Mouse (Mus musculus): ENCODE data around the gene Wdhd1. TPM values are rescaled to one million over a fixed set of nuclear protein-coding genes. Genes with fewer than 3 reads are reported as not detected.
A peak's percentile ranks its signal among the peaks of the same experiment; 100 is the strongest.
"Not testable (repeated sequence)": the region's sequence is repeated elsewhere in the genome, so short reads cannot be mapped to it uniquely, and the experiment has no call there.

The Wdhd1 gene
- 54.8 and 58.7 TPM in 2 replicates for polyA plus RNA-seq (2014; fragmentation: Nextera tagmentation; extraction: Ambion mirVana)

- Histone ChIP-seq H3K27ac (replicated peaks; ENCODE audit: low read depth, low read length) (peak within 1 kb of the TSS; percentile 86), H3K4me3 (ENCODE audit: low read depth, low read length) (peak within 1 kb of the TSS; percentile 88), H3K4me1 (ENCODE audit: control insufficient read depth, insufficient read depth, low read length) (peaks cover 3% of the 10 kb centered on the region; the same call in 1 of the 2 replicates), H3K4me2 (ENCODE audit: low read depth, severe bottlenecking) (peak within 1 kb of the TSS; percentile 70), H3K9ac (ENCODE audit: low read length) (peak within 1 kb of the TSS; percentile 92), H3K36me3 (ENCODE audit: control insufficient read depth, insufficient read depth, low read length) (no peaks in the 10 kb centered on the region), H3K9me3 (ENCODE audit: control insufficient read depth, low read length) (no peaks in the 10 kb centered on the region), H3K27me3 (ENCODE audit: control insufficient read depth, insufficient read depth, low read length) (no peaks in the 10 kb centered on the region)
- under 1% methylated on average over 76 of the region's 77 CpGs for WGBS
- ATAC-seq (ENCODE audit: insufficient number of reproducible peaks, low FRiP score, low TSS enrichment, low read depth) (peak; percentile 95), DNase-seq (ENCODE audit: low spot score) (peak; percentile 97)
These were observed at the start of gene Wdhd1, which contains the start of gene Socs4 for GRCm38 (mm10) chr14:47276637-47277393. TSS of gene Wdhd1 (minus strand) at chr14:47276857. TSS of gene Socs4 (plus strand) at chr14:47276931.

DNA sequence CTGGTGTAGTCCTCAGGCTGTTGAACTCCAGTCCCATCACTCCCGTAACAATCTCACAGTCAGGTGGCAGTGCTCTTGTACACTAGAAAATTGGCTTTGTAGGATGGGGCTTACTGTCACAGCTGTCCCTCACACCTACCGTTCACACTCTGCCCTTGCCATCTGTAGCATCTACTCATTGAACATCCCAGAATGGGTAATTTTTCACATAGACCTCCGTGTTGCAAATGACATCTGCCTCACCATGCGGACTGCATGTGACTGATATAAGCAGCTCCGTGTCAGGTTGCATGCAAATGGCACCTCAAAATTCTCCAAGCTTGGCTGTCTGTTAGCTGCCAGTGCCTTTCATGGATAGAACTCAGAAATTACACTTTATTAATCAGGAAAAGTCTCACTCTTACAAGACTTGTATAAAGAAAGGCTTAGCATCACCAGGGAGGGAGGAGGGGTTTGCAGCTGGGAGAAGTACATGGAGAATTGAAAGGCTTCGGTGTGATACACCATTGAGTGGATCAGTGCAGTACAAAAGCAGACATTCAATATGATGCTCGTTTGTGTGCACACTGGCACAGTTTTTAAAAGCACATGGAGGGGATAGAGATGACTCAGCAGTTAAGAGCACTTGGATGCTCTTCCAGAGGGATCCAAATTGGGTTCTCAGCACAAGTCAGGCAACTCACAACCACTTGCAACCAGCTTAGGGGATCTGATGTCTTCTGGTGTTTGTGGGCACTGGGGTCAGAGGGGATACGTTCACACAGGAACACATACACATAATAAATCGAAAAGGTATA is 49.5 kb upstream of the Wdhd1 start:
- H3K36me3 ChIP-seq (ENCODE audit: control insufficient read depth, insufficient read depth, low read length) = peaks cover 3% of the 10 kb centered on the region; the same call in 1 of the 2 replicates
- H3K9me3 ChIP-seq (ENCODE audit: control insufficient read depth, low read length) = no peaks in the 10 kb centered on the region
- no peaks in the 10 kb centered on the region for H3K27me3 ChIP-seq (ENCODE audit: control insufficient read depth, insufficient read depth, low read length)
- WGBS = 86% methylated on average over 9 of the region's 9 CpGs
- DNase-seq (ENCODE audit: low spot score) (no peak), ATAC-seq (ENCODE audit: insufficient number of reproducible peaks, low FRiP score, low TSS enrichment, low read depth) (no peak)
- no peak overlapping the region for H3K4me3 ChIP-seq (ENCODE audit: low read depth, low read length)
- H3K27ac ChIP-seq (replicated peaks; ENCODE audit: low read depth, low read length) = no peak overlapping the region
- H3K4me1 ChIP-seq (ENCODE audit: control insufficient read depth, insufficient read depth, low read length) = no peaks in the 10 kb centered on the region
- H3K9ac ChIP-seq (ENCODE audit: low read length) = no peak overlapping the region
- H3K4me2 ChIP-seq (ENCODE audit: low read depth, severe bottlenecking) = no peak overlapping the region

GRCm38 (mm10) chr14:47321581-47321980 is 44.9 kb upstream of the Wdhd1 start:
- H3K9ac ChIP-seq (ENCODE audit: low read length); DNase-seq (ENCODE audit: low spot score); H3K36me3 ChIP-seq (ENCODE audit: control insufficient read depth, insufficient read depth, low read length); ATAC-seq (ENCODE audit: insufficient number of reproducible peaks, low FRiP score, low TSS enrichment, low read depth); H3K4me1 ChIP-seq (ENCODE audit: control insufficient read depth, insufficient read depth, low read length); H3K9me3 ChIP-seq (ENCODE audit: control insufficient read depth, low read length); H3K4me3 ChIP-seq (ENCODE audit: low read depth, low read length); H3K27ac ChIP-seq (replicated peaks; ENCODE audit: low read depth, low read length); H3K4me2 ChIP-seq (ENCODE audit: low read depth, severe bottlenecking); H3K27me3 ChIP-seq (ENCODE audit: control insufficient read depth, insufficient read depth, low read length): not testable (repeated sequence)
- 89% methylated on average over 5 of the region's 8 CpGs for WGBS

DNA sequence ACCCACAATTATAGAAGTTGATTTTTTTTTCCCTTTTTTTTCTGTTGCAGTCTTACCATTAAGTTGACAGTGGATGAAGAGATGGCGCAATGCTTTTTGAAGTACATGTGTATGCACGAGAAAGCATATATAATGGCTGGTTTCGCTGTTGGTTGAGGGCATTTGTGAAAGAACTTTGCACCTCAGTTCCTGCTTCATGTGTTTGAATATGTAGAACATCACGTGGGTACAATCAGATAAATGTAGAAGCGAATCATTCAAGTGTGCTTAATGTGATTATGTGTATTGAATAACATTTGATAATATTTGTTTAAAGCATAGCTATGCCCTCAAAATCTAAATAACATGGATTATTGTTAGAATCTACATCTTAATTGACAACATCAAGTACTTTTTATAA is 42.7 kb upstream of the Wdhd1 start:
- Histone ChIP-seq H3K27me3 (ENCODE audit: control insufficient read depth, insufficient read depth, low read length) (no peaks in the 10 kb centered on the region), H3K9me3 (ENCODE audit: control insufficient read depth, low read length) (no peaks in the 10 kb centered on the region), H3K4me2 (ENCODE audit: low read depth, severe bottlenecking) (no peak overlapping the region), H3K27ac (replicated peaks; ENCODE audit: low read depth, low read length) (no peak overlapping the region), H3K4me1 (ENCODE audit: control insufficient read depth, insufficient read depth, low read length) (no peaks in the 10 kb centered on the region), H3K4me3 (ENCODE audit: low read depth, low read length) (no peak overlapping the region), H3K36me3 (ENCODE audit: control insufficient read depth, insufficient read depth, low read length) (peaks cover 5% of the 10 kb centered on the region; the same call in 1 of the 2 replicates), H3K9ac (ENCODE audit: low read length) (no peak overlapping the region)
- WGBS = 94% methylated on average over 5 of the region's 5 CpGs
- no peak for ATAC-seq (ENCODE audit: insufficient number of reproducible peaks, low FRiP score, low TSS enrichment, low read depth)
- DNase-seq (ENCODE audit: low spot score) = no peak

GRCm38 (mm10) chr14:47310342-47311181 is 33.9 kb upstream of the Wdhd1 start:
- no peak overlapping the region for H3K4me2 ChIP-seq (ENCODE audit: low read depth, severe bottlenecking)
- DNase-seq (ENCODE audit: low spot score) (no peak), ATAC-seq (ENCODE audit: insufficient number of reproducible peaks, low FRiP score, low TSS enrichment, low read depth) (no peak)
- no peaks in the 10 kb centered on the region for H3K4me1 ChIP-seq (ENCODE audit: control insufficient read depth, insufficient read depth, low read length)
- H3K9ac ChIP-seq (ENCODE audit: low read length) = no peak overlapping the region
- H3K9me3 ChIP-seq (ENCODE audit: control insufficient read depth, low read length) = no peaks in the 10 kb centered on the region
- no peak overlapping the region for H3K27ac ChIP-seq (replicated peaks; ENCODE audit: low read depth, low read length)
- no peak overlapping the region for H3K4me3 ChIP-seq (ENCODE audit: low read depth, low read length)
- no peaks in the 10 kb centered on the region for H3K27me3 ChIP-seq (ENCODE audit: control insufficient read depth, insufficient read depth, low read length)
- H3K36me3 ChIP-seq (ENCODE audit: control insufficient read depth, insufficient read depth, low read length) = peaks cover 18% of the 10 kb centered on the region; the same call in 1 of the 2 replicates
- WGBS = 95% methylated on average over 18 of the region's 18 CpGs

GRCm38 (mm10) chr14:47309061-47309460 is 32.4 kb upstream of the Wdhd1 start:
- no peaks in the 10 kb centered on the region for H3K27me3 ChIP-seq (ENCODE audit: control insufficient read depth, insufficient read depth, low read length)
- H3K27ac ChIP-seq (replicated peaks; ENCODE audit: low read depth, low read length) = no peak overlapping the region

GRCm38 (mm10) chr14:47307669-47308068 is 31.0 kb upstream of the Wdhd1 start:
- Histone ChIP-seq H3K27me3 (ENCODE audit: control insufficient read depth, insufficient read depth, low read length) (no peaks in the 10 kb centered on the region), H3K9ac (ENCODE audit: low read length) (no peak overlapping the region), H3K4me1 (ENCODE audit: control insufficient read depth, insufficient read depth, low read length) (no peaks in the 10 kb centered on the region), H3K36me3 (ENCODE audit: control insufficient read depth, insufficient read depth, low read length) (peaks cover 20% of the 10 kb centered on the region; the same call in 1 of the 2 replicates), H3K4me2 (ENCODE audit: low read depth, severe bottlenecking) (no peak overlapping the region), H3K4me3 (ENCODE audit: low read depth, low read length) (no peak overlapping the region), H3K27ac (replicated peaks; ENCODE audit: low read depth, low read length) (no peak overlapping the region), H3K9me3 (ENCODE audit: control insufficient read depth, low read length) (no peaks in the 10 kb centered on the region)
- DNase-seq (ENCODE audit: low spot score) (peak; percentile 13), ATAC-seq (ENCODE audit: insufficient number of reproducible peaks, low FRiP score, low TSS enrichment, low read depth) (no peak)
- 88% methylated on average over 3 of the region's 3 CpGs for WGBS

More at GRCm38 (mm10) chr14:47309061-47309460, 32.4 kb upstream of the Wdhd1 start:
- Histone ChIP-seq H3K4me1 (ENCODE audit: control insufficient read depth, insufficient read depth, low read length) (no peaks in the 10 kb centered on the region), H3K36me3 (ENCODE audit: control insufficient read depth, insufficient read depth, low read length) (peaks cover 21% of the 10 kb centered on the region; the same call in 1 of the 2 replicates), H3K9ac (ENCODE audit: low read length) (no peak overlapping the region), H3K4me3 (ENCODE audit: low read depth, low read length) (no peak overlapping the region), H3K9me3 (ENCODE audit: control insufficient read depth, low read length) (no peaks in the 10 kb centered on the region), H3K4me2 (ENCODE audit: low read depth, severe bottlenecking) (no peak overlapping the region)
- DNase-seq (ENCODE audit: low spot score) (no peak), ATAC-seq (ENCODE audit: insufficient number of reproducible peaks, low FRiP score, low TSS enrichment, low read depth) (no peak)
- WGBS = 94% methylated on average over 1 of the region's 1 CpGs

GRCm38 (mm10) chr14:47305933-47306332 is 29.3 kb upstream of the Wdhd1 start:
- Histone ChIP-seq H3K9ac (ENCODE audit: low read length) (no peak overlapping the region), H3K27me3 (ENCODE audit: control insufficient read depth, insufficient read depth, low read length) (no peaks in the 10 kb centered on the region), H3K4me3 (ENCODE audit: low read depth, low read length) (no peak overlapping the region), H3K9me3 (ENCODE audit: control insufficient read depth, low read length) (no peaks in the 10 kb centered on the region), H3K4me2 (ENCODE audit: low read depth, severe bottlenecking) (no peak overlapping the region), H3K36me3 (ENCODE audit: control insufficient read depth, insufficient read depth, low read length) (peaks cover 19% of the 10 kb centered on the region; the same call in 1 of the 2 replicates), H3K4me1 (ENCODE audit: control insufficient read depth, insufficient read depth, low read length) (no peaks in the 10 kb centered on the region), H3K27ac (replicated peaks; ENCODE audit: low read depth, low read length) (no peak overlapping the region)
- WGBS = 89% methylated on average over 4 of the region's 4 CpGs
- ATAC-seq (ENCODE audit: insufficient number of reproducible peaks, low FRiP score, low TSS enrichment, low read depth) (no peak), DNase-seq (ENCODE audit: low spot score) (peak; percentile 16)

Measured in limb, embryonic 11.5 days (tissue).